Mouse (Mus musculus) megakaryocyte, embryonic 14.5 days (primary cell): ENCODE measurements at regions not wholly inside any gene's neighbourhood (a gene's known extent, or its start where the extent isn't known, plus 50 kb on each side); places are given as distances from the start of the nearest gene placed in this dataset.

ENCODE experiments used
- FLI1 ChIP-seq: IDR thresholded peaks from 2 replicates; pipeline ENCODE4 v1.6.1; 2012; ENCODE audit warnings: low read length, inconsistent platforms, mixed read lengths
- GATA1 ChIP-seq: IDR thresholded peaks from 3 replicates; pipeline ENCODE4 v1.6.1; 2012; ENCODE audit warnings: mixed read lengths, low read length, inconsistent platforms, borderline replicate concordance

DNA sequence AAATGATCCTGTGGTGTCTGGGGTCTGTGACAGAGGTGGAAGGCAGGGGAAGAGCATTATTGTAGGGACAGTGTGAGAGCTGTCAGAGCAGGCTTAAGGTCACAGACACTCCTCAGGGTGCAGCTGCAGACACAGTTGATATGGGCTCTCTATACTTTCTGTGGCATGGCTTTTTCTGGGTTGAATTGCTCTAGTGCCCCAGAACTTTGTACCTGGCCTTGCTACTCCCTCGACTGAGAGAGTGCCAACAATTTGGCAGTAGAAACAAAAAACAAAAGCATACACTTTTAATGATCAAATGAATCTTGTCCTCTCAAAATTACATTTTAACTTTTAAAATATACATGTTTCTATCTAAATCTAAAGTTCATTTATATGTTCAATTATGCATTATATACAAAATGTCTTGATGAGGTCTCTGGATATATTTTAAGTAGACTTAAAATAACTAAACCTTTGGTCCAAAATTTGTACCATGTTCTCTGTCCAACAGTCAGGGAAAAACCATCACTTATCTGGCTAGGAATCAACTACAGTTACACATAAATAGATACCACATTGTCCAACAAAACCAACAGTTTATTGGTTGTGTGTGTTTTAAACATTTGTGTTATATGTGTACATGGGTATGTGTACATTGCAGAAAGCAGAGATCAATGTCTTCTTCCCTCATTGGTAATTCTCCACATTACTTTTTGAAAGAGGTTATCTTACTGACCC, 508.3 kb upstream of the Arpp21 start:
- TF ChIP-seq GATA1: no peak
- no peak for TF ChIP-seq FLI1
